Mouse (Mus musculus): ENCODE data around the gene Map3k4.
A peak's percentile ranks its signal among the peaks of the same experiment; 100 is the strongest.
"Not testable (repeated sequence)": the region's sequence is repeated elsewhere in the genome, so short reads cannot be mapped to it uniquely, and the experiment has no call there.

Map3k4 gene

GRCm38 (mm10) chr17:12307251-12308135 is 11.1 kb downstream of the Map3k4 start:
- DNase-seq (ENCODE audit: low spot score in 2 of 2): peak; percentile 60 to 65

GRCm38 (mm10) chr17:12304658-12305057 is 13.9 kb downstream of the Map3k4 start:
- DNase-seq (ENCODE audit: low spot score in 2 of 2): no peak

- DNase-seq (ENCODE audit: low spot score in 2 of 2): peak; percentile 62 to 71
Measured at GRCm38 (mm10) chr17:12300896-12301706, 17.5 kb downstream of the Map3k4 start.

- DNase-seq (ENCODE audit: low spot score in 2 of 2): no peak
Measured at GRCm38 (mm10) chr17:12300127-12300675, 18.4 kb downstream of the Map3k4 start.

- DNase-seq (ENCODE audit: low spot score in 2 of 2): no peak
Measured at GRCm38 (mm10) chr17:12299371-12299770, 19.2 kb downstream of the Map3k4 start.

- no peak for DNase-seq (ENCODE audit: low spot score in 2 of 2)
Measured at GRCm38 (mm10) chr17:12297978-12298377, 20.6 kb downstream of the Map3k4 start.

- DNase-seq (ENCODE audit: low spot score in 2 of 2): no peak
Measured at GRCm38 (mm10) chr17:12297292-12297691, 21.3 kb downstream of the Map3k4 start.

- DNase-seq (ENCODE audit: low spot score in 2 of 2): not testable (repeated sequence)
Measured at GRCm38 (mm10) chr17:12295926-12296325, 22.7 kb downstream of the Map3k4 start.

GRCm38 (mm10) chr17:12294424-12294823 is 24.2 kb downstream of the Map3k4 start:
- no peak for DNase-seq (ENCODE audit: low spot score in 2 of 2)

- no peak for DNase-seq (ENCODE audit: low spot score in 2 of 2)
Measured at GRCm38 (mm10) chr17:12293571-12293970, 25.0 kb downstream of the Map3k4 start.

- no peak for DNase-seq (ENCODE audit: low spot score in 2 of 2)
Measured at GRCm38 (mm10) chr17:12292877-12293276, 25.7 kb downstream of the Map3k4 start.

GRCm38 (mm10) chr17:12292356-12292755 is 26.2 kb downstream of the Map3k4 start:
- DNase-seq (ENCODE audit: low spot score in 2 of 2): no peak

GRCm38 (mm10) chr17:12291151-12291550 is 27.4 kb downstream of the Map3k4 start:
- DNase-seq (ENCODE audit: low spot score in 2 of 2): no peak

- DNase-seq (ENCODE audit: low spot score in 2 of 2): no peak
Measured at GRCm38 (mm10) chr17:12290735-12291134, 27.9 kb downstream of the Map3k4 start.

GRCm38 (mm10) chr17:12289836-12290235 is 28.8 kb downstream of the Map3k4 start:
- DNase-seq (ENCODE audit: low spot score in 2 of 2): not testable (repeated sequence)

- DNase-seq (ENCODE audit: low spot score in 2 of 2): no peak
Measured at GRCm38 (mm10) chr17:12288871-12289270, 29.7 kb downstream of the Map3k4 start.

GRCm38 (mm10) chr17:12279810-12280209 is 38.8 kb downstream of the Map3k4 start:
- no peak for DNase-seq (ENCODE audit: low spot score in 2 of 2)

GRCm38 (mm10) chr17:12278073-12278472 is 40.5 kb downstream of the Map3k4 start:
- no peak for DNase-seq (ENCODE audit: low spot score in 2 of 2)

- DNase-seq (ENCODE audit: low spot score in 2 of 2): no peak
Measured at GRCm38 (mm10) chr17:12277297-12277696, 41.3 kb downstream of the Map3k4 start.

GRCm38 (mm10) chr17:12276496-12277200 is 41.9 kb downstream of the Map3k4 start:
- no peak for DNase-seq (ENCODE audit: low spot score in 2 of 2)

GRCm38 (mm10) chr17:12275756-12276155 is 42.8 kb downstream of the Map3k4 start:
- DNase-seq (ENCODE audit: low spot score in 2 of 2): no peak

- DNase-seq (ENCODE audit: low spot score in 2 of 2): no peak
Measured at GRCm38 (mm10) chr17:12273032-12273431, 45.6 kb downstream of the Map3k4 start.

Measured in thymus, postnatal 10 days (tissue).